8 mouse cellular contexts compared by ENCODE assay signal in the genomic region with DNA sequence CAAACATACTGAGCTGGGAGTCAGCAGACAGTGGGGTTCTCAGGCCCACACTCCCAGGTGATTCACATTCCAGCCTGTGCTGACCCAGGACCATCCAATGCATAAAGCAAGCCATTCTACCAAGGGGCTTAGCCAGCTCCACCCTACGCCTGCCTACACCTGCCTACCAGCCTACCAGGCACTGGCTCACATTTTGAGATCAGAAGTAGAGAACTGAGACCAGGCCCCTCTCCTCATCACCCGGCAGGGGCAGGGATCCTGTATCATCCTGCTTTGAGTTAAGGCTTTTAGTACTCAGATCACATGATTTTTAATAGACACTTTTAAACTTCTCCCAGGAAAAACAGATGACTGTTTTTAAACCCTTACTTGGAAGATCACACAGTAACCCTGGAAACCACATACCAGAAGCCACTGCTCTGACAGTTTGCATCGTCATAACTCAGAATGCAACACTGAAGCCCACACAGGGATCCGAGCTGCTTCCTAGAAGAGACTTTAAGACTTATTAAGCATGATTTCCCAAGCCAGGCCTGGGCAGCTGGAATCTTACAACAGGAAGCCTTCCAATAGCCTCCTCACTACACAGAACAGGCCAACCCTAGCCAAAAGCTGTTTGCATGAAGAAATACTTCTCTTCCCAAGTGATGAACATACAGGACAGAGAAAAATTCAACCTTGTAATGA. TPM values are rescaled to one million over a fixed set of nuclear protein-coding genes. Genes with fewer than 3 reads are reported as not detected.
DNase-seq lines count a peak whose midpoint lies in the region; ATAC-seq and TF ChIP-seq lines count a peak whose summit lies in the region.

No protein-coding gene starts in this region.

- TF ChIP-seq POLR2A in bone marrow, adult 2 months (IDR thresholded peaks at IDR 0.05; ENCODE audit: borderline replicate concordance, control insufficient read depth, low read depth, low read length) = no peak

- intact Hi-C loops in left cerebral cortex, postnatal 25 days (cut with DNase I) = loop anchor here (5.0 kb wide), 2 partner anchors 63 to 1247 kb away; no protein-coding TSS in a partner anchor

- 71% methylated on average over 4 of the region's 4 CpGs for WGBS in heart, embryonic 10.5 days
- 42% methylated on average over 4 of the region's 4 CpGs for WGBS in bone marrow, adult 2 months
- 54% methylated on average over 4 of the region's 4 CpGs for WGBS in heart, embryonic 12.5 days

- peaks cover 66% of the 10 kb centered on the region for H3K4me1 ChIP-seq in heart, embryonic 10.5 days
- H3K4me1 ChIP-seq in bone marrow, adult 2 months (ENCODE audit: control insufficient read depth, insufficient read depth, low read length) = peaks cover 1% of the 10 kb centered on the region
- H3K4me1 ChIP-seq in heart, embryonic 12.5 days (replicated peaks) = peaks cover 68% of the 10 kb centered on the region

- H3K9ac ChIP-seq in heart, embryonic 12.5 days = peak overlapping the region; percentile 10; the same call in 1 of the 2 replicates

- H3K9me3 ChIP-seq in heart, embryonic 10.5 days = no peaks in the 10 kb centered on the region
- no peaks in the 10 kb centered on the region for H3K9me3 ChIP-seq in heart, embryonic 12.5 days (replicated peaks)

- H3K4me2 ChIP-seq in heart, embryonic 12.5 days = no peak overlapping the region

- TF ChIP-seq CTCF in bone marrow, adult 2 months (IDR thresholded peaks at IDR 0.05; ENCODE audit: control insufficient read depth, insufficient read depth, low read length) = no peak

- no peak overlapping the region for H3K4me3 ChIP-seq in heart, embryonic 10.5 days
- no peak overlapping the region for H3K4me3 ChIP-seq in bone marrow, adult 2 months (replicated peaks; ENCODE audit: control insufficient read depth, low read depth, low read length)
- no peak overlapping the region for H3K4me3 ChIP-seq in heart, embryonic 12.5 days

- DNase-seq in heart, adult 18-20 months = peak; percentile 68 to 80
- DNase-seq in heart, embryonic 10.5 days (ENCODE audit: low spot score) = no peak
- DNase-seq in left cerebral cortex, postnatal 25 days (ENCODE audit: low spot score in 2 of 2) = peak; percentile 57 to 86
- peak; percentile 11 for DNase-seq in right cerebral cortex, postnatal 4 days

- H3K27me3 ChIP-seq in heart, embryonic 10.5 days (ENCODE audit: insufficient read depth, poor library complexity, severe bottlenecking) = no peaks in the 10 kb centered on the region
- H3K27me3 ChIP-seq in heart, embryonic 12.5 days (replicated peaks) = no peaks in the 10 kb centered on the region

- H3K36me3 ChIP-seq in heart, embryonic 10.5 days = no peaks in the 10 kb centered on the region
- H3K36me3 ChIP-seq in heart, embryonic 12.5 days = no peaks in the 10 kb centered on the region

- no peak for ATAC-seq in heart, embryonic 12.5 days (ENCODE audit: insufficient number of reproducible peaks, low FRiP score)
- no peak for ATAC-seq in cerebellum, adult (ENCODE audit: insufficient number of reproducible peaks, low FRiP score, low TSS enrichment)
- ATAC-seq in activated CD4-positive, CD25-positive, alpha-beta regulatory T cell, adult 4 months = no peak

- H3K27ac ChIP-seq in heart, embryonic 10.5 days = no peak overlapping the region
- 0 out of 2 replicates have a peak overlapping the region, but pooled peaks have one; percentile 29 for H3K27ac ChIP-seq in bone marrow, adult 2 months (ENCODE audit: control insufficient read depth, insufficient read depth, low read depth, low read length, poor library complexity)
- H3K27ac ChIP-seq in heart, embryonic 12.5 days (ENCODE audit: poor library complexity, severe bottlenecking) = peak overlapping the region; percentile 35; the same call in 1 of the 2 replicates

RNA-seq across cellular contexts. Expression of a gene that starts 27.5 kb away (rescaled TPM):
- 10 to 100 TPM; 49.3 to 51.0 TPM for total RNA-seq in heart, adult 18-20 months (2021)
- 22.8 and 25.7 TPM in 2 replicates for polyA plus RNA-seq in heart, embryonic 10.5 days (2016; fragmentation: Nextera tagmentation; extraction: Ambion mirVana)
- polyA plus RNA-seq in bone marrow, adult 2 months (2011; ENCODE audit: insufficient read depth, insufficient read length, low replicate concordance, missing spikeins) = 6.4 and 11.8 TPM in 2 replicates
- 23.8 and 25.3 TPM in 2 replicates for polyA plus RNA-seq in heart, embryonic 12.5 days (2016; fragmentation: Nextera tagmentation; extraction: Ambion mirVana)
- 10 to 100 TPM; 29.5 to 33.2 TPM for total RNA-seq in left cerebral cortex, postnatal 25 days (2021)
- 1 to 10 TPM; 2.1 to 2.9 TPM for polyA plus RNA-seq in activated CD4-positive, CD25-positive, alpha-beta regulatory T cell, adult 4 months (2017; shearing (Covaris generic))

RNA-seq across cellular contexts. Expression of a gene that starts 59.0 kb away (rescaled TPM):
- 10 to 100 TPM; 10.0 to 11.8 TPM for total RNA-seq in heart, adult 18-20 months (2021)
- polyA plus RNA-seq in heart, embryonic 10.5 days (2016; fragmentation: Nextera tagmentation; extraction: Ambion mirVana) = 13.8 and 15.9 TPM in 2 replicates
- polyA plus RNA-seq in bone marrow, adult 2 months (2011; ENCODE audit: insufficient read depth, insufficient read length, low replicate concordance, missing spikeins) = 5.3 and 15.1 TPM in 2 replicates
- 14.4 and 14.6 TPM in 2 replicates for polyA plus RNA-seq in heart, embryonic 12.5 days (2016; fragmentation: Nextera tagmentation; extraction: Ambion mirVana)
- 10 to 100 TPM; 19.1 to 22.1 TPM for total RNA-seq in left cerebral cortex, postnatal 25 days (2021)
- 10 to 100 TPM; 11.5 to 15.7 TPM for polyA plus RNA-seq in activated CD4-positive, CD25-positive, alpha-beta regulatory T cell, adult 4 months (2017; shearing (Covaris generic))
